Mouse (Mus musculus) B cell, adult 2 months (primary cell): Measurements from ENCODE around the gene Rflna.

Source experiments
- DNase-seq, 2 experiments: peaks; one replicate each; pipeline ENCODE4 v3.0.0; 2022

Rflna gene

GRCm38 (mm10) chr5:125053661-125054060, 50.6 kb downstream of the Rflna start:
- DNase-seq, result no peak

DNA sequence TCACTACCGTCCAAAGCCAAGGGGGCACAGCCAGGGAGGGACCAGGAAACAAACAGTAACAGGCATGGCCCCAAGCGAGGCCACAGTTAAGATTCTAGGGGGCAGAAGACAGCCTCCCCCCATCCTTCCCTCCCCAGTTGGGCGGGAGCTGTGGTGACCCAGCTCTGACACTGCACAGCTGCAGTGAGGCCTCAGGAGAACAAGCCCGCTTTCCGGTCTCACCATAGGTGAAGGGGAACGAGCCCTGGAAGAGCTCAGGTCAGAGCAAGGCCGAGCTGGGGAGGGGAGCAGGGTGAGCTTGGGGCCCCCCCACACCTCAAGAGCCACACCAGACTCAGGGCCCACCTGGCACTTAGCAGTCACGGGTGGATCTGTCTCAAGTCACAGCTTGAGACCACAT, 52.9 kb downstream of the Rflna start:
- DNase-seq, result peak; percentile 26 to 31

GRCm38 (mm10) chr5:125056331-125056695, 53.3 kb downstream of the Rflna start:
- DNase-seq, result no peak

DNA sequence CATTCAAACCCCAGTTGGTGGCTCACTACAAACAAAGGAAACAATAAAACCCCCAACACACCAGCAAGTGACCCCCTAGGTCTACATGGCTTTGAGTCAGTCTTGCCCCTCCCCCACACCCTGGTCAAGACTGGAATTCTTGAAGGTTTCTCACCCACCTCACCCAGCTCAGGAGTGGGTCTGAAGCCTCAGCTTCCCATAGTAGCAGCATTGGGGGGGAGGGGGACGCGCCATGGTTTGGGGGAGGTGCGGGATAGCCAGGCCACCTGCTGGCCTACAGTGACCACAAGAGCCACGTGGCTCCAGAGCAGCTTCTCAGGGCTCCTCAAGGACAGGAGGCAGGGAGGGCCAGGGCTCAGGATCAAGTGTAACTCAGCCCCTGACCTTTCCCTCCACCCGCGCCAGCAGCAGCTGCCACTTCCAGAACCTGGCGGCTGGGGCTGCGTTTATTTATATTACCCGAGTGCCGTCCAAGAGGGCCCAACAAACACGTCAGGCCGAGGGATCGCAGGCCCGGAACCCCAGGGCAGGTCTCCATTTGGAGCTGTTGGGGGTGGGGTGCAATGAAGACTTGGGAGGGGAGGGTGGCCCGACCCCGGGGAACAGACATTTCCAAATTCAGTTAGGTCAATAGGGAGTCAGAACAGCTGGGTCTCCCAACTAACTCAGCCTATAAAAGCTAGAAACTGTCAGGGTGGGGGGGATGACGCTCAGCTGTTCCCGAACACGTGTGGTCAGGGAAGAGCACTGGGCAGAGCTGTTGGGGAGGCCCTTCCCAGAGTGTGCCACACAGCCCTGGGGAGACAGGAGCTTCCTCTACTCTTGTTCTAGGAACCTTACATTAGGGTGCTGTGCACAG, 53.9 kb downstream of the Rflna start:
- peak in 1 of 2 experiments; percentile 10 for DNase-seq

DNA sequence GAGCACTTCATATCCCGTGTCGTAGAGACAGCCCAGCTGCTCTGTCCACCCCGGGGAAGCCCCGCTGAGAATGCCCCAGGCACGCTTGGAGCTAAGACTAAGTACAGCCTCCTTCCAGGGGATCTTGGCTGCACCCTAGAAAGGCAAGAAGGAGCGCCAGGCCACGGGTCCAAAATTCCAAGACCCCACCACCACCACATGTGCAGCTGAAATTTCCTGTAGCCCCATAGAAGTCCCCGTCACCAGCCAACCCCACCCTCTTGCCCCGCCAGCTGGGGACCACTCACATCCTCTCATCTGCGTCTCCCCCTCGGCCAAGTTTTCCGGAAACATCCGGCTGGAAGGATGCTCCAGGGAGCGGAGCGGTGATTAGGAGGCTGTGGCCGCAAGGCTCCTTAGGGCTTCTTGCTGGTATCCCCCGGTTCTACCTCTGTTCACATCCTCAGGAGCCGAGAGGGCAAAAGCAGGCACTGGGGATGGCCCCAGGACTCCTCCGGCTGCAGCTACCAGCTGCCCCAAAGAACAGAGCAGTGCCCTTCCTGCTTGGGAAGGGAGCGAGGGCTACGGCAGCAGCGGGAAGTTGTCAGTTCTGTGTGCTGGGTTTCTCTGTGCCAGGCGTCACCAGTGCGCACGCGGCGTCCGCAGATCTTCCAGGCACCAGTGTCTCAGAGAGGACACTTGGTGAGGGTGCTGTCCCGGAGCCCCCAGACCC, 54.7 kb downstream of the Rflna start:
- DNase-seq, result peak; percentile 27 to 39

DNA sequence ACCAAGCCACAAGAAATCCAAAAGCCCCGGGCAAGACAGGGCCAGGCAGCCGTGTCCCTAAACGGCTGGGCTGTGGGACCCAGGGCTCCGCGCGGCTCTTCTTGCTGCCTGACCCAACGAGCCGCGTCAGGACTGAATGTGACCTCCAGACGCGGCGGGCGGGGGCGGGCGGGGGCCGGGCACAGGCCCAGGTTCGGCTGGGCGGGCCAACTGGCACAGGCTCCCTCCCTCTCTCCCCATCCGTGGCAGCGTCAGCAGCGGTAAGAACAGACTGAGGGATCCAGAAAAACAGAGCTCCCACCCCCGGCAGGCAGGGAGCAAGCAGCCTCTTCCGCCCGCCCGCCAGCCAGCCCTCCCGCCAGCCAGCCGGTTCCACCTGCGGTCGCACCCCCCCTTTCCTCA, 55.2 kb downstream of the Rflna start:
- peak; percentile 48 to 54 for DNase-seq
